Mouse (Mus musculus) urinary bladder, postnatal 4 days (tissue): Measurements from ENCODE around the gene Dlk1.
"Not testable (repeated sequence)": the region's sequence is repeated elsewhere in the genome, so short reads cannot be mapped to it uniquely, and the experiment has no call there.

Experiments used
- DNase-seq, 2 experiments: peaks; one replicate each; pipeline ENCODE4 v3.0.0; 2021 to 2022; ENCODE audit warnings: low spot score in 2 of 2

Dlk1 gene

GRCm38 (mm10) chr12:109474187-109474606 is 21.6 kb downstream of the Dlk1 start:
- peak in 1 of 2 experiments; percentile 22 for DNase-seq

GRCm38 (mm10) chr12:109475501-109475900 is 22.9 kb downstream of the Dlk1 start:
- no peak for DNase-seq

- not testable (repeated sequence) for DNase-seq
These were observed 33.9 kb downstream of the Dlk1 start for GRCm38 (mm10) chr12:109486525-109486924.

- DNase-seq = no peak
These were observed 39.1 kb downstream of the Dlk1 start for GRCm38 (mm10) chr12:109491701-109492100.

GRCm38 (mm10) chr12:109493381-109493780 is 40.8 kb downstream of the Dlk1 start:
- no peak for DNase-seq

GRCm38 (mm10) chr12:109495016-109495644 is 42.5 kb downstream of the Dlk1 start:
- DNase-seq = no peak

- DNase-seq = no peak
These were observed 43.8 kb downstream of the Dlk1 start for GRCm38 (mm10) chr12:109496397-109496796.

- DNase-seq = no peak
These were observed 48.4 kb downstream of the Dlk1 start for GRCm38 (mm10) chr12:109500992-109501391.

GRCm38 (mm10) chr12:109502360-109503040 is 49.9 kb downstream of the Dlk1 start:
- no peak for DNase-seq

GRCm38 (mm10) chr12:109507693-109508092 is 55.1 kb downstream of the Dlk1 start:
- no peak for DNase-seq

- DNase-seq = no peak
These were observed 56.2 kb downstream of the Dlk1 start for GRCm38 (mm10) chr12:109508495-109509454.

- DNase-seq = no peak
These were observed 57.0 kb downstream of the Dlk1 start for GRCm38 (mm10) chr12:109509531-109510137.

GRCm38 (mm10) chr12:109510247-109510646 is 57.6 kb downstream of the Dlk1 start:
- DNase-seq = no peak

- DNase-seq = no peak
These were observed 58.8 kb downstream of the Dlk1 start for GRCm38 (mm10) chr12:109511456-109511855.

- DNase-seq = no peak
These were observed 59.7 kb downstream of the Dlk1 start for GRCm38 (mm10) chr12:109512151-109512907.
